Mouse (Mus musculus): ENCODE measurements at regions not wholly inside any gene's neighbourhood (a gene's known extent, or its start where the extent isn't known, plus 50 kb on each side); places are given as distances from the start of the nearest gene placed in this dataset.

GRCm38 (mm10) chr5:72225576-72226298 is 57.7 kb upstream of the Commd8 start:
- H3K27ac ChIP-seq (ENCODE audit: insufficient read depth, low read depth), result peak overlapping the region; percentile 25; the same call in 1 of the 2 replicates
- no peak overlapping the region for H3K4me3 ChIP-seq (replicated peaks in 1 of 3; ENCODE audit: low read depth in 2 of 3, low read length in 2 of 3, poor library complexity in 1 of 3)
- TF ChIP-seq NELFE (IDR thresholded peaks at IDR 0.05; ENCODE audit: low read depth, low read length) (no peak), SMC3 (IDR thresholded peaks at IDR 0.05; ENCODE audit: low read depth, low read length) (no peak), E2F4 (IDR thresholded peaks at IDR 0.05; ENCODE audit: insufficient replicate concordance, low read depth, low read length) (no peak), MAX (IDR thresholded peaks at IDR 0.05; ENCODE audit: low read length) (no peak), RAD21 (IDR thresholded peaks at IDR 0.05; ENCODE audit: low read depth, low read length) (no peak), MAFK (IDR thresholded peaks at IDR 0.05; ENCODE audit: insufficient replicate concordance, low read length) (no peak), GABPA (IDR thresholded peaks at IDR 0.05; ENCODE audit: insufficient replicate concordance, low read depth, low read length) (no peak), BHLHE40 (IDR thresholded peaks at IDR 0.05; ENCODE audit: low read depth, low read length) (no peak; the same call in 1 of the 2 replicates), TCF12 (IDR thresholded peaks at IDR 0.05; ENCODE audit: low read depth, low read length) (no peak), TBP (conservative IDR thresholded peaks at IDR 0.05; ENCODE audit: low read depth, low read length) (no peak), SIN3A (IDR thresholded peaks at IDR 0.05; ENCODE audit: low read length) (no peak), MAZ (IDR thresholded peaks at IDR 0.05; ENCODE audit: low read depth, low read length) (no peak), CTCF (conservative IDR thresholded peaks at IDR 0.05 in 1 of 2, IDR thresholded peaks at IDR 0.05 in 1 of 2; ENCODE audit: low read depth in 2 of 2, low read length in 2 of 2) (no peak), HCFC1 (IDR thresholded peaks at IDR 0.05; ENCODE audit: low read depth, low read length) (no peak), JUN (IDR thresholded peaks at IDR 0.05; ENCODE audit: insufficient read depth, low read depth, low read length) (no peak)
- dilution Hi-C loops (cut with MboI; ENCODE audit: extremely low pct_ligation_motif_present, extremely low pct_unique_long_range_greater_than_20kb, low sequenced_read_pairs), result no loop called here
- peaks cover 17 to 39% of the 10 kb centered on the region in 2 experiments for H3K36me3 ChIP-seq (replicated peaks in 1 of 2; ENCODE audit: control insufficient read depth in 1 of 2, insufficient read depth in 1 of 2, low read length in 1 of 2)
- H3K4me2 ChIP-seq (ENCODE audit: insufficient read depth, low read depth, poor library complexity, severe bottlenecking), result peak overlapping the region; percentile 83
- no peaks in the 10 kb centered on the region for H3K9me3 ChIP-seq (replicated peaks; ENCODE audit: low read length)
- in situ Hi-C loops (cut with MboI; ENCODE audit: low pct_ligation_motif_present, low pct_unique_long_range_greater_than_20kb, low sequenced_read_pairs), result no loop called here
- no peak for DNase-seq (ENCODE audit: extremely low read depth)
- H3K27me3 ChIP-seq (replicated peaks), result no peaks in the 10 kb centered on the region
- no peak overlapping the region for H3K9ac ChIP-seq (ENCODE audit: insufficient read depth, low read depth)
- peaks cover 31% of the 10 kb centered on the region for H3K79me2 ChIP-seq (replicated peaks; ENCODE audit: control insufficient read depth, extremely low read depth, insufficient read depth, poor library complexity, severe bottlenecking)
- peaks cover 17 to 72% of the 10 kb centered on the region in 2 experiments for H3K4me1 ChIP-seq (ENCODE audit: control insufficient read depth in 1 of 2, insufficient read depth in 2 of 2)

GRCm38 (mm10) chr5:72225056-72225455 is 57.1 kb upstream of the Commd8 start:
- Histone ChIP-seq H3K79me2 (replicated peaks; ENCODE audit: control insufficient read depth, extremely low read depth, insufficient read depth, poor library complexity, severe bottlenecking) (peaks cover 31% of the 10 kb centered on the region), H3K27ac (ENCODE audit: insufficient read depth, low read depth) (no peak overlapping the region), H3K9me3 (replicated peaks; ENCODE audit: low read length) (no peaks in the 10 kb centered on the region), H3K4me1 (ENCODE audit: control insufficient read depth in 1 of 2, insufficient read depth in 2 of 2) (peaks cover 15 to 72% of the 10 kb centered on the region in 2 experiments), H3K4me2 (ENCODE audit: insufficient read depth, low read depth, poor library complexity, severe bottlenecking) (peak overlapping the region; percentile 83), H3K4me3 (replicated peaks in 1 of 3; ENCODE audit: low read depth in 2 of 3, low read length in 2 of 3, poor library complexity in 1 of 3) (no peak overlapping the region), H3K36me3 (replicated peaks in 1 of 2; ENCODE audit: control insufficient read depth in 1 of 2, insufficient read depth in 1 of 2, low read length in 1 of 2) (peaks cover 12 to 39% of the 10 kb centered on the region in 2 experiments), H3K9ac (ENCODE audit: insufficient read depth, low read depth) (no peak overlapping the region; the same call in 1 of the 2 replicates), H3K27me3 (replicated peaks) (no peaks in the 10 kb centered on the region)
- TF ChIP-seq ZNF384 (IDR thresholded peaks at IDR 0.05; ENCODE audit: low read depth, low read length) (peak; percentile 70), IRF4 (IDR thresholded peaks at IDR 0.05; ENCODE audit: low read depth, low read length) (0 out of 2 replicates have a peak, but pooled peaks have one; percentile 11), MAZ (IDR thresholded peaks at IDR 0.05; ENCODE audit: low read depth, low read length) (no peak), MEF2A (IDR thresholded peaks at IDR 0.05; ENCODE audit: borderline replicate concordance, low read depth, low read length) (no peak), GABPA (IDR thresholded peaks at IDR 0.05; ENCODE audit: insufficient replicate concordance, low read depth, low read length) (no peak), NRF1 (IDR thresholded peaks at IDR 0.05; ENCODE audit: low read depth, low read length) (no peak)
- peak; percentile 34 for DNase-seq (ENCODE audit: extremely low read depth)
- dilution Hi-C loops (cut with MboI; ENCODE audit: extremely low pct_ligation_motif_present, extremely low pct_unique_long_range_greater_than_20kb, low sequenced_read_pairs) (no loop called here), in situ Hi-C loops (cut with MboI; ENCODE audit: low pct_ligation_motif_present, low pct_unique_long_range_greater_than_20kb, low sequenced_read_pairs) (no loop called here)

All from CH12.LX (cell line).